Mouse (Mus musculus) macrophage (primary cell): ENCODE results near the gene Fgb. TPM values are rescaled to one million over a fixed set of nuclear protein-coding genes. Genes with fewer than 3 reads are reported as not detected.

Experiments used
- H3K27ac ChIP-seq: fragments of 350-480 bp; formaldehyde crosslinking; 2 replicates; pipeline ENCODE4 v1.9.0; 2021
- H3K36me3 ChIP-seq: fragments of 350-480 bp; formaldehyde crosslinking; 2 replicates; pipeline ENCODE4 v1.9.0; 2021; ENCODE audit errors: inconsistent target
- H3K4me3 ChIP-seq: fragments of 350-480 bp; formaldehyde crosslinking; 2 replicates; pipeline ENCODE4 v1.9.0; 2021; ENCODE audit errors: inconsistent target
- H3K79me2 ChIP-seq: fragments of 350-480 bp; formaldehyde crosslinking; 2 replicates; pipeline ENCODE4 v1.9.0; 2021; ENCODE audit errors: inconsistent target
- WGBS: methylation state at CpG from one replicate; pipeline ENCODE4 v1.1.7; 2026; ENCODE audit warnings: inconsistent platforms; ENCODE audit not compliant: missing documents; 5-methylcytosine and 5-hydroxymethylcytosine counted together
- polyA plus RNA-seq: library from polyadenylated mRNA; stranded (reverse); fragments of 250-400 nt; gene quantifications from 3 replicates; pipeline ENCODE4 v1.2.4, GENCODE M21; 2018; ENCODE audit warnings: inconsistent platforms
- total RNA-seq, 78 experiments: library from RNA; depleted of rRNA; stranded (reverse); fragments of 250-400 nt; gene quantifications; 1 replicate in 9 of 78; 2 replicates in 24 of 78; 3 replicates in 43 of 78; 4 replicates in 2 of 78; pipeline ENCODE4 v1.2.4; 2018; ENCODE audit warnings: inconsistent platforms in 56 of 78

The Fgb gene
- total RNA-seq (2018; cell fraction: chromatin; rRNA removed) = not detected
- total RNA-seq (2018; cell fraction: cytosol; rRNA removed) = not detected
- not detected for total RNA-seq (2018; cell fraction: nucleus; rRNA removed)
- not detected in 3 replicates for polyA plus RNA-seq

DNA sequence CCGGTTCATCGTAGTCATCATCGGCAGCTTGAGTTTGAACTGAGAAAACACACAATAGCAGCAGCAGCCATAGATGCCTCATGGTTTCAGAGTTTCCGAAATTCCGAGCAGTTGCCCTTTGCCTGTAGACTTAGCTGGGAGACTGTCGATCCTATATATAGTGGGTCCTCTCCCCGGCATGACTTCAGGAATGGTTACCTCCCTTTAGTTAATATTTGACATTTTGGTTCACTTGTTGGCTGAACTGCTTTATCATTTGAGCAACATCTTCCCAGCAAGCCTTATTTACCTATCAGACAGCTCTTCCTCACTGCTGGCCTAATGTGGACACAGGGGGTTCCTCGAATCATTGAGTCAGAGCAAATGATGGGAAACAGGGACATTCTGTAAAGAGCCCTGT, at the start of gene Fgb:
Gene Fgb, minus strand, starts transcription at position 184 of the 400 bp plus-strand sequence.
- Histone ChIP-seq H3K4me3 (no peak within 1 kb of the TSS), H3K27ac (no peak within 1 kb of the TSS)
- WGBS = 93% methylated on average over 8 of the region's 8 CpGs

DNA sequence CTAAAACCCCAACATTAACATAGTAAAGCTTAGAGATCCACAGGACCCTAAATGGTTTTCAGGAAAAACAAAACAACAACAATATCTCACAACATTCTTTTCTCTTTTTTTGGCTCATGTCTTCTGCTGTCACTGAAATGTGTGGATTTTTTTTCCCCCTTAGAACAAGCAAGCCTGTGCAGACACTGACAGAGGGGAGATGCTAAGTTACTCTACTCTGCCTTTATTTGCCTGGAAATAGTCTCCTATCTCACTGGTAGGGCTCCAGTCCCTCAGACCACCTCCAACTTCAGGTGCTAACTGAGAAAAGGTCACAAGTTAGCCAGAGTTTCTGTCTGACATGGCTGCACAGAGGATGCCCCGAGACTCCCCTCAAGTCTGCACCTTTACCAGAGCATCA, 49.5 kb upstream of the Fgb start:
- H3K36me3 ChIP-seq = no peaks in the 10 kb centered on the region
- no peaks in the 10 kb centered on the region for H3K79me2 ChIP-seq
- WGBS = 89% methylated on average over 1 of the region's 1 CpGs
- H3K4me3 ChIP-seq = no peak overlapping the region
- no peak overlapping the region for H3K27ac ChIP-seq

More for the DNA sequence above, at the start of gene Fgb:
- Histone ChIP-seq H3K36me3 (no peaks in the 10 kb centered on the region), H3K79me2 (no peaks in the 10 kb centered on the region)

DNA sequence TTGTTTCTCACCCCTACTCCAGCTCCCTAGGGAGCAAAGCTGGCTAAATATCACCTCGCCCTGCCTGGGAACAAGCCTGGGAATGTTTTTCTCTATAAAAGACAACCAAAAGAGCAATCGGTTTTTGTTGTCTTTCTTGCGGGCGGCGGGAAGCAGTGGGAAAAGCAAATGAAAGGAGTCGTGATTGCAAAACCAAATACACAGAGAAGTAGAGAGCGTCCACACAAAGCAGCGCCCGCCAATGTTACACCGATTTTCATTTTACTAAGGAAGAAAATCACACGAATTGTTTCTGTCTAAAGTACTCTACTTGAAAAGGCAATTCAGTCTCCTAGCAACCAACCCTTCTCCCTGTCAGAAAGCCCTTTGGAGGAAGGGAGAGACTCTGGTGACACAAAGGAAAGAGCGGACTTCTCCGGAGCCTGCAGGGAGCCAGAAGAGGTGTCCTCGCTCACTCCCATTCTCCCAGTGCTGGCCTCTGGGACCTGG, 48.9 kb upstream of the Fgb start:
- no peaks in the 10 kb centered on the region for H3K79me2 ChIP-seq
- WGBS = 47% methylated on average over 14 of the region's 14 CpGs
- no peak overlapping the region for H3K27ac ChIP-seq
- H3K4me3 ChIP-seq = no peak overlapping the region
- no peaks in the 10 kb centered on the region for H3K36me3 ChIP-seq

DNA sequence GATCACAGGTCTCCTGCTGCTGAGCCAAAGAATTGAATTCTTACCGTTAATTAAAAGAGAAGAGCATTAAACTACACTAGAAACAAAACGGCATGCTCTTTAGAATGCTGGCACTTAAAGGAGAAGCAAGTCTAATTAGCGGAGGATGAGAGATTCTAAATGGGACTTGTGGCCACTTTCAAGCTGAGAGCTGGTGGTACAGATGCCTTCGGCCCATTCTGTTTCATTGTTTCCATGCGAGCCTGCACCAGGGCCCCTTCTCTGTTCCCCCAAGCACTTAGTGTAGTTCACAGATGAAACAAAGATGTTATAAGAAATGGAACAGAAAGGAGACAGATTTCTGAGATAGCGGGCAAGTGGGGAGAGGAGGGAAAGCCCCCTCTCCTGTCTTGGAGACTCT, 47.9 kb upstream of the Fgb start:
- 86% methylated on average over 6 of the region's 6 CpGs for WGBS

DNA sequence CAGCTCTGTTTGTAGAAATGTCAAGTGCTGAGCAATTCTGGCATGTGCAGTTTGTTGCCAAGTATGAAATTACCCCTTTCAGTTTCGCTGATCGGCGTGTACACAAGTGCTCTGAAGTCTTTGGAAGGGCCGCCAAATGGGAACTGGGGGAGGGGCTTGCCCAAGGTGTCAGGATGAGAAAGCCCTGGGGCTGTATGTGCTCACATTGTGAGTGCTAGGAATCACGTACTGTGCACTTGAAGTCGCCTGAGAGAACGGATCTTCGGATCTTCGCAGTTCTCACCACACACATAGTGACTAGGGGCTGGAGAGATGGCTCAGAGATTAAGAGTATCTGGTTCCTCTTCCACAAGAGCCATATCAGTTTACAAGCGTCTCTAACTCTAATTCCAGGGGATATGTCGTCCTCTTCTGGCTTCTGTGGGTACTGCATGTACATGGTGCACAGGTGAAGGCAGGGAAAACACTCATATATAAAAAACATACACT, 30.9 kb upstream of the Fgb start:
- WGBS = under 1% methylated on average over 11 of the region's 11 CpGs
- Histone ChIP-seq H3K79me2 (no peaks in the 10 kb centered on the region), H3K4me3 (peak overlapping the region; percentile 14; the same call in 1 of the 2 replicates), H3K36me3 (no peaks in the 10 kb centered on the region), H3K27ac (no peak overlapping the region)

More for the DNA sequence above, 47.9 kb upstream of the Fgb start:
- Histone ChIP-seq H3K4me3 (no peak overlapping the region), H3K36me3 (no peaks in the 10 kb centered on the region), H3K27ac (no peak overlapping the region), H3K79me2 (no peaks in the 10 kb centered on the region)

DNA sequence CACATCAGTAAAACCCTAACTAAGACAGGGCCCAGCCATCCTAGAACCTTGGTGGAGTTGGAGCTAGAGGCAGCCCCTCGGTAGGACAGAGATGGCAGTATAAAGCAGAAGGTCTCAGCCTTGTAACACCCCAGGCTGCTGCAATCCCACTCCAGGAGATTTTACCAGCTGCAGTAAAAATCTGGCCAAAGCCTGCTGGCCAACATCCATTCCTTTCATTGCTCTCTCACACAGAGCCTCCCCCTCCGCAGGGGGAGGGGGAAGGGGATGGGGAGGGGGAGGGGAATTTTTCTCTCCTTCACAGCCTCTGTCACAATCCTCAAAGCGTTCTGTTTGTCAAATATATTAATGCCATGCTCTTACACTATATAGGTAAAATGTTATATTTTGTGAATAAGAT, 26.9 kb upstream of the Fgb start:
- H3K36me3 ChIP-seq = peaks cover 9% of the 10 kb centered on the region
- H3K27ac ChIP-seq = no peak overlapping the region
- no peak overlapping the region for H3K4me3 ChIP-seq
- no peaks in the 10 kb centered on the region for H3K79me2 ChIP-seq
- WGBS = 64% methylated on average over 3 of the region's 3 CpGs

GRCm38 (mm10) chr3:83070231-83070630, 20.6 kb upstream of the Fgb start:
- Histone ChIP-seq H3K4me3 (no peak overlapping the region), H3K79me2 (no peaks in the 10 kb centered on the region), H3K27ac (no peak overlapping the region), H3K36me3 (peaks cover 60% of the 10 kb centered on the region)
- 96% methylated on average over 4 of the region's 4 CpGs for WGBS

GRCm38 (mm10) chr3:83068869-83069268, 19.2 kb upstream of the Fgb start:
- Histone ChIP-seq H3K36me3 (peaks cover 60% of the 10 kb centered on the region), H3K4me3 (no peak overlapping the region), H3K79me2 (no peaks in the 10 kb centered on the region), H3K27ac (no peak overlapping the region)
- 97% methylated on average over 13 of the region's 13 CpGs for WGBS

DNA sequence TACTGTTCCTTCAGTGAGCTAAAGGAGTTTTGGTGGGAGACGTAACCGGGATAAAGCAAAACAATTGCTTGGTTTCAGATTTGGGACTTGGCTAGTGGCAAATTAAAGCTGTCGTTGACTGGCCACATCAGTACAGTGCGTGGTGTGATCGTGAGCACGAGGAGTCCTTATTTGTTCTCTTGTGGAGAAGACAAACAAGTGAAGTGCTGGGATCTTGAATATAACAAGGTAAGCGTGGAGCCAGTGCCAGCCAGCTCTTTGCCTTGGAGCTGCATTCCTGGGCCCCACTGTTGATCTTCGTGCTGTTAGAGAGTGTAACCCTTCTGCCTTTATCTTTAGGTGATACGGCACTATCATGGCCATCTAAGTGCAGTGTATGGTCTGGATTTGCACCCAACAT, 18.3 kb upstream of the Fgb start:
- no peak overlapping the region for H3K4me3 ChIP-seq
- WGBS = 97% methylated on average over 9 of the region's 9 CpGs
- H3K27ac ChIP-seq = no peak overlapping the region
- peaks cover 62% of the 10 kb centered on the region for H3K36me3 ChIP-seq
- no peaks in the 10 kb centered on the region for H3K79me2 ChIP-seq

GRCm38 (mm10) chr3:83057046-83057445, 7.4 kb upstream of the Fgb start:
- 92% methylated on average over 1 of the region's 2 CpGs for WGBS
- H3K27ac ChIP-seq = no peak overlapping the region
- H3K36me3 ChIP-seq = peaks cover 32% of the 10 kb centered on the region
- no peak overlapping the region for H3K4me3 ChIP-seq
- peaks cover 24% of the 10 kb centered on the region for H3K79me2 ChIP-seq

- Histone ChIP-seq H3K27ac (peak within 1 kb of the TSS; percentile 50), H3K36me3 (peaks cover 16% of the 10 kb centered on the region), H3K4me3 (peak within 1 kb of the TSS; percentile 97), H3K79me2 (peaks cover 24% of the 10 kb centered on the region)
- WGBS = 0% methylated on average over 60 of the region's 61 CpGs
Observed at GRCm38 (mm10) chr3:83055281-83056038, 5.8 kb upstream of the Fgb start, which contains the start of gene Plrg1. Plrg1 (plus strand) TSS chr3:83055522.

- peaks cover 9% of the 10 kb centered on the region for H3K36me3 ChIP-seq
- 21% methylated on average over 13 of the region's 13 CpGs for WGBS
- peaks cover 24% of the 10 kb centered on the region for H3K79me2 ChIP-seq
- peak overlapping the region; percentile 36 for H3K4me3 ChIP-seq
- H3K27ac ChIP-seq = no peak overlapping the region
Observed at GRCm38 (mm10) chr3:83054759-83055158, 5.1 kb upstream of the Fgb start.

DNA sequence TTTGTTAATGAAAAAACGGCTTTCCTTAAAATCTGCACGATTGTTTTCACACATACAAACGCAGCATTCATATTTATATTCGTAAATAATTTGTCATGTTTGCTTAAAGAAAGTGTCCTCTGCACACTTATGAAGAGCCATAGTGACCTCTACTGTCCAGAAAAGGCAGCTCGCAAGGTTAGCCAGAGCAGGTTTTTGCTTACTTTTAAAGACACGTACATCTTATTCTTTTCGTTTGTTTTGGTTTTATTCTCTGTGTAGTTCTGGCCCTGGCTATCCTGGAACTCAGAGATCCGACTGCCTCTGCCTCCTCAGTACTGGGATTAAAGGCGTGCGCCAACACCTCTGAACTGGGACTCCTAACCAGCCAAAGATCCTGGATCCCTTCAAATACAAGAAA, 4.1 kb upstream of the Fgb start:
- Histone ChIP-seq H3K79me2 (peaks cover 24% of the 10 kb centered on the region), H3K36me3 (no peaks in the 10 kb centered on the region), H3K27ac (no peak overlapping the region), H3K4me3 (no peak overlapping the region)
- 34% methylated on average over 10 of the region's 10 CpGs for WGBS

DNA sequence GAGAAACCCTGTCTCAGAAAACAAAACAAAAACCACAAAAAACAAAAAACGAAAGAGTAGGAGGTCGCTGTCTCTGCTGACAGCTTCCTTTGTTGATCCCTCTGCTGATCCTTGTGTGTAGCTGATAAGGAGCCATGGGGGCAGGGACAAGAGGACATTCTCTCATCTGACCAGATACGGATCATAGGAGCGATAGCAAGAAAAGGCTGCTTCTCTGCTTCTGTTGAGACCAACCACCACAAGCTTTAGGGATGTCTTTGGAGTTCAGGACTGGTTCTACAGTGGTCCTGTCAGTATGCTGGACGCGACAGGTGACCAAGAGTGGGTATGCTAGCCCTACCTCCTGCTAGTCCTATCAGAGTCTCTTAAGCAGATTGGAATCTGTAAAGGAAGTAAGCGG, 3.5 kb upstream of the Fgb start:
- H3K79me2 ChIP-seq = peaks cover 24% of the 10 kb centered on the region
- no peak overlapping the region for H3K4me3 ChIP-seq
- no peak overlapping the region for H3K27ac ChIP-seq
- H3K36me3 ChIP-seq = no peaks in the 10 kb centered on the region
- 91% methylated on average over 7 of the region's 7 CpGs for WGBS

GRCm38 (mm10) chr3:83052102-83052501, 2.4 kb upstream of the Fgb start:
- H3K4me3 ChIP-seq = no peak overlapping the region
- no peaks in the 10 kb centered on the region for H3K36me3 ChIP-seq
- 94% methylated on average over 5 of the region's 5 CpGs for WGBS
- H3K27ac ChIP-seq = no peak overlapping the region
- H3K79me2 ChIP-seq = peaks cover 17% of the 10 kb centered on the region
